Mouse (Mus musculus) cortical plate, adult 2 months (tissue): ENCODE results near the gene Hivep1. TPM values are rescaled to one million over a fixed set of nuclear protein-coding genes. Genes with fewer than 3 reads are reported as not detected.

Experiments
- H3K27ac ChIP-seq: fragments of 200-500 bp; 2 replicates; pipeline ENCODE4 v1.5.1; 2012; ENCODE audit warnings: low read length, control low read depth, inconsistent platforms; ENCODE audit not compliant: insufficient read depth
- H3K4me1 ChIP-seq: fragments of 200-500 bp; 2 replicates; pipeline ENCODE4 v1.6.1; 2011; ENCODE audit warnings: low read length; ENCODE audit not compliant: control insufficient read depth, insufficient read depth
- H3K4me3 ChIP-seq: fragments of 200-500 bp; 2 replicates; pipeline ENCODE4 v1.5.1; 2011; ENCODE audit warnings: mild to moderate bottlenecking, low read length, control low read depth; ENCODE audit not compliant: insufficient read depth
- CTCF ChIP-seq: fragments of 200-500 bp; IDR thresholded peaks from 2 replicates; pipeline ENCODE4 v1.5.1; 2011; ENCODE audit warnings: mild to moderate bottlenecking, control low read depth, low read length; ENCODE audit not compliant: insufficient read depth; ENCODE audit errors: extremely low read depth
- POLR2A ChIP-seq: fragments of 200-500 bp; IDR thresholded peaks from 2 replicates; pipeline ENCODE4 v1.6.1; 2011; ENCODE audit warnings: mild to moderate bottlenecking, low read length, control low read depth; ENCODE audit not compliant: insufficient read depth; ENCODE audit errors: extremely low read depth
- polyA plus RNA-seq: library from polyadenylated mRNA; depleted of rRNA; stranded (reverse); fragments of >200 nt; gene quantifications from 2 replicates; pipeline ENCODE4 v1.2.3, GENCODE M21; 2012; rRNA removed

Hivep1 gene
- polyA plus RNA-seq, 1 experiment, result 33.2 TPM

DNA sequence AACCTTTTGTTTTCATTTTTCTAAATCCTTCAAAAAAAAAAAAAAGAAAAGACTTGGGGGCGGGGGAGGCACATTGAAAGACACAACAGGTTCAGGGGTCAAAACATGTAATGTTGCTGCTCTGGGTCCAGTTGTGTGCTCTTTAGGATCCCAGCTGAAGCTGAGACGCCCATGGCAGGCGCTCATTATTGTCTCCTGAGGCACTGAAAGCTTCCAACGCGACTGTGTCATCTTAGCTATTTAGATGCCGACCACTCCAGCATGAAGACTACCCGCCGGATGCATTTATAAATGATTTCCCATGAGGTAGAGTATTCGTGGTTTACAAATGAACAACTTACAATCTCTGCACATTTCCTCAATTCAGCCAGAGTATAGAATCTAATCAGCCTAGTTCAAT lies 141.2 kb downstream of the Hivep1 start:
- H3K27ac ChIP-seq, result no peak overlapping the region
- no peak overlapping the region for H3K4me3 ChIP-seq
- no peak for TF ChIP-seq CTCF
- no peak for TF ChIP-seq POLR2A
- H3K4me1 ChIP-seq, result no peaks in the 10 kb centered on the region

- no peak overlapping the region for H3K27ac ChIP-seq
- no peak overlapping the region for H3K4me3 ChIP-seq
- TF ChIP-seq CTCF, result no peak
- TF ChIP-seq POLR2A, result no peak
- H3K4me1 ChIP-seq, result no peaks in the 10 kb centered on the region
Measured at GRCm38 (mm10) chr13:42195671-42196070, 143.8 kb downstream of the Hivep1 start.

DNA sequence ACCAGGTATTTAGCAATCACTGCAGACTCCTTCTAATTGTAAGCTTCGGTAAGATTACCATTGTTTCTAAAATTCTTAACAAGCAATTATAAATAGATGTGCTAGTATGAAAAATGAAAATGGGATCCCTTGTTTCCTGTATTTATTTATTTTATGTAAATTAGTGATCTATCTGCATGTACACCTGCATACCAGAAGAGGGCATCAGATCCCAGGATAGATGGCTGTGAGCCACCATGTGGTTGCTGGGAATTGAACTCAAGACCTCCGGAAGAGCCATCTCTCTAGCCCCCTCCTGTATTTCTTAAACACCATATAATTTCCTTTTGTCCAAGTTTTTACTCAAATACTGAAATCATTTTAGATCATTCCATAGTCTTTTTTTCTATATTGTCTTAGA lies 145.8 kb downstream of the Hivep1 start:
- H3K4me3 ChIP-seq, result no peak overlapping the region
- TF ChIP-seq CTCF (no peak), POLR2A (no peak)
- no peaks in the 10 kb centered on the region for H3K4me1 ChIP-seq
- H3K27ac ChIP-seq, result no peak overlapping the region

DNA sequence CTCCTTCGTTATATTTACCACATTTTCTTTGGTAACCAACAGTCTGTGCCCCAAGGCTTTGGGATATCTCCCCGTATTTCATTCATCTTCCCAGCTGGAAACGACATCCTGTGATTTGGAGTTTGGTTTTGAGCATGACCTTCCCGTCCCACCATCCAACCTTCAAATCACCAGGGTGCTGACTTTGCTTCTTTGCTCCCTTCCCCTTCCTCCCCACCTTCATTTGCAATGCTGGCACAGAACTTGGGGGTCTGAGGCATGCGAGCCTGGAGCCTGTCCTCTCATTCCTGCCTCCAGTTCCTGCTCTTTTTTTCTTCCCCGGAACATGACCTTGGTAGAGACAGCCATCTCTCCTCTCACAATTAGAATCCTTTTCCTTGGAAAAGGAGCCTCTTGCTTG lies 161.7 kb downstream of the Hivep1 start:
- no peak for TF ChIP-seq CTCF
- no peak for TF ChIP-seq POLR2A

GRCm38 (mm10) chr13:42222401-42222800 lies 170.6 kb downstream of the Hivep1 start:
- H3K4me3 ChIP-seq, result no peak overlapping the region
- no peaks in the 10 kb centered on the region for H3K4me1 ChIP-seq
- H3K27ac ChIP-seq, result no peak overlapping the region
- TF ChIP-seq CTCF (no peak), POLR2A (no peak)

More for the DNA sequence above, 161.7 kb downstream of the Hivep1 start:
- H3K4me3 ChIP-seq, result no peak overlapping the region
- no peak overlapping the region for H3K27ac ChIP-seq
- no peaks in the 10 kb centered on the region for H3K4me1 ChIP-seq

DNA sequence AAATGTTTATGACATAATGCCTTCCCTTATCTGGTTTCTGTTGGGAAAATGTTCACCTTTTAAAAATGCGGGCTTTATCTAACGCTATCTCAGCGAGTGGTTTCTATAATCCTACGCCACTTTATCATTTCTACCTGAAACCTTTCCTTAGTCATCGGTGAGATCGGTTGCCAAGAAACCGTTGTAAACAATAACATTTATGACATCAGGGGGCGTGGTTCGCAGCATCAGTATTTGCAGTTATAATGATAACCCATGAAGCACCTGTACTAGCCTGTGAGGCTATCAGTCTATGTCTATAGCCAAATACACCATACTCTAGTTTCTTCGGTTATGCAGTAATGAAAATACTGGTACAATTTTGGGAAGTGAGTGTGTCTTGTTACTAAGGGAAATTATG lies 177.0 kb downstream of the Hivep1 start:
- Histone ChIP-seq H3K27ac (no peak overlapping the region), H3K4me1 (no peaks in the 10 kb centered on the region)
- TF ChIP-seq CTCF, result no peak
- no peak for TF ChIP-seq POLR2A

GRCm38 (mm10) chr13:42233741-42234419 lies 182.1 kb downstream of the Hivep1 start:
- Histone ChIP-seq H3K4me3 (no peak overlapping the region), H3K4me1 (no peaks in the 10 kb centered on the region), H3K27ac (no peak overlapping the region)
- TF ChIP-seq CTCF (no peak), POLR2A (no peak)

More for the DNA sequence above, 177.0 kb downstream of the Hivep1 start:
- no peak overlapping the region for H3K4me3 ChIP-seq

- no peak for TF ChIP-seq POLR2A
- TF ChIP-seq CTCF, result no peak
- no peaks in the 10 kb centered on the region for H3K4me1 ChIP-seq
- no peak overlapping the region for H3K27ac ChIP-seq
- no peak overlapping the region for H3K4me3 ChIP-seq
Measured at GRCm38 (mm10) chr13:42238520-42238919, 186.7 kb downstream of the Hivep1 start.

DNA sequence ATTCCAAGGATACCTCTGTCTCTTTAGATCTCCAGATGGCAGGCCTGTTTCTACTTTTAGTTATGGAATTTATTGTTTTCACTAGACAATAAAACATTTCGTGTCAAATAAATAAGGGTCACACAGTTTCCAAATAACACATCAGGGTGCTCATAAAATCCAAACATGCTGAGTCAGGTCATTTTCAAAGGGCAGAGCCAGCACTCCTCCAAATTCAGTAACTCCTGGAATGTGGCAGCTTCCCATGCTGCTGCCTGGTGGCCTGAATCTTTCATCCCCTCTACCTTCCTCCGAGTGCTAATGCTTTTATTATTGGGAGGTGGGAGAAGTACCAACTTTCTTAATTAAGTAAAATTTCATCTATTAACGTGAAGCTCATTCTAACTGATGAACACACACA lies 190.3 kb downstream of the Hivep1 start:
- Histone ChIP-seq H3K27ac (no peak overlapping the region), H3K4me1 (no peaks in the 10 kb centered on the region), H3K4me3 (no peak overlapping the region)
- TF ChIP-seq POLR2A (no peak), CTCF (no peak)

Other genes with a start within 250 kb of the Hivep1 start
- gene Adtrp, start 204.3 kb upstream of the Hivep1 start, polyA plus RNA-seq, result 0.38 and 0.48 TPM in 2 replicates
- gene Edn1, start 249.5 kb downstream of the Hivep1 start, polyA plus RNA-seq, result 4.2 and 4.7 TPM in 2 replicates